Mouse (Mus musculus) gastrocnemius, postnatal 10 days (tissue): ENCODE data around the gene BC030870. TPM values are rescaled to one million over a fixed set of nuclear protein-coding genes. Genes with fewer than 3 reads are reported as not detected.

Experiments
- DNase-seq: peaks from one replicate; pipeline ENCODE4 v3.0.0; 2021; ENCODE audit warnings: mixed read lengths
- microRNA-seq, 2 experiments: library from miRNA; unstranded; fragments of <30 nt; microRNA quantifications; one replicate each; pipeline ENCODE4 v1.2.0; 2021
- total RNA-seq, 2 experiments: library from RNA; stranded (reverse); gene quantifications; 2 replicates each; pipeline ENCODE4 v1.2.3; 2021

The BC030870 gene
- total RNA-seq, 2 experiments from 2014 or later = not detected

GRCm38 (mm10) chr8:65074733-65075132 lies 54.6 kb downstream of the BC030870 start, which contains the start of gene Gm10663:
Gm10663 (plus strand) TSS chr8:65075033.
- no peak for DNase-seq

DNA sequence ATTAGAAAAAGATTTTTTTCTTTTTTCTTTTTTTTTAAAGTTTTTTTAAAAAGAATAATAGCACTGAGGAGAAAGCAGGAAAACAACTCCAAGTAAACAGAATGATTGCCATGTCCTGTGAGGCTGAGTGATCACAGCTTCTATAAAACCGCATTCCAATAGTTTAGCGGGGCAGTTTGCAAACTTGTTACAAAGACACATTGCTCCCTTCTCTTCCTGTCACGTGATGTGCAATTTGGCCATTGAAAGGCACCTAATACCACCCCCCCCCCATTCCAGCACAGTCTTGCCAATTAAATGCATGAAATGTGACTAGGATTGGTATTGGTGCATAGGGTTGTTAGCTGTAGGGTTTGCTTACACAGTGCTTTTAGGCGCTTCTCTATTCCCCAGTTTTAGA lies 58.4 kb downstream of the BC030870 start:
- no peak for DNase-seq

DNA sequence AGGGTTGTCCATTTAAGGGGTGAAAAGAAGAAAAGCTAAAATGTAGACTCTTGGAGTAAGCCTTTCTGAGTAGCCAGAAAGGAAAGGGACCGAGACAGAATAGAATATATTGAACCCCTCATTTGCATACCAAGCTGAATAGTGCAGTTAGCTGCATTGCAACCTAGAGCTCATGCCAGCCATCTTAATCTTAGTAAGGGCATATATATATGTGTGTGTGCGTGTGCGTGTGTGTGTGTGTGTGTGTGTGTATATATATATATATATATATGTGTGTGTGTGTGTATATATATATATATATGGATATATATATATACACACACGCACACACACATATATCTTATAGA lies 60.9 kb downstream of the BC030870 start:
- DNase-seq = no peak

- DNase-seq = no peak
Observed at GRCm38 (mm10) chr8:65067694-65068472, 61.5 kb downstream of the BC030870 start.

GRCm38 (mm10) chr8:65067031-65067430 lies 62.3 kb downstream of the BC030870 start:
- DNase-seq = no peak

DNA sequence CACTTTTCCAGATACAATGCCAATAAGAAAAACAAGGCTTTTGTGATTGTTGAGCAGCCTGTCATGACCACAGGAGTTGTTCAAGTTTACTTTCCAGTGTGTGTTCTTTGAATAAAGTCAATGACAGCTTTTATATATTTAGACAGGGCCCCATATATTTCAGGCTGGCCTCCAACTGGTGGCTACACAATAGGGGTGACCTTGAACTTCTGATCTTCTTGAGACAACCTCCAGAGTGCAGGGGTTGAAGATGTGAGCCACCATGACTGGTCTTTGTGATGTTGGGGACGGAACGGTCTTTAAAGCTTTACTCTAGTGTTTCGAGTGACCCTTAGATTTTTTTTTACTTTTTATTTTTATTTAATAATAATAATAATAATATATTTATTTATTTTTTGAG lies 63.7 kb downstream of the BC030870 start:
- no peak for DNase-seq

GRCm38 (mm10) chr8:65064071-65064470 lies 65.3 kb downstream of the BC030870 start:
- DNase-seq = no peak

DNA sequence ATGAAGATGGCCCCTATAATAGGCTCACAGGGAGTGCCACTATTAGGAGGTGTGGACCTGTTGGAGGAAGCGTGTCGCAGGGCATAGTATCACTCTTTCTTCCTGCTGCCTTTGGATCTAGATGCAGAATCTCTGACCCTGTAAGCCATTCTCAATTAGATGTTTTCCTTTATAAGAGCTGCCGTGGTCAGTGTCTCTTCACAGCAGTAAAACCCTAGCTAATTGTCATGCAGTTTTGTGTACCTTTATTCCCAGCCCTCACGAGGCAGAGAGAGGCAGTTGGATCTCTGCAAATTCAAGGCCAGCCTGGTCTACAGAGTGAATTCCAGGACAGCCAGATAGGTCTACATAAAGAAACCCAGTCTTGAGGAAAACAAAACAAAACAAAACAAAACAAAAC lies 67.2 kb downstream of the BC030870 start:
- no peak for DNase-seq

- no peak for DNase-seq
Observed at GRCm38 (mm10) chr8:65056722-65057121, 72.6 kb downstream of the BC030870 start.

GRCm38 (mm10) chr8:65053968-65054367 lies 75.4 kb downstream of the BC030870 start:
- no peak for DNase-seq

DNA sequence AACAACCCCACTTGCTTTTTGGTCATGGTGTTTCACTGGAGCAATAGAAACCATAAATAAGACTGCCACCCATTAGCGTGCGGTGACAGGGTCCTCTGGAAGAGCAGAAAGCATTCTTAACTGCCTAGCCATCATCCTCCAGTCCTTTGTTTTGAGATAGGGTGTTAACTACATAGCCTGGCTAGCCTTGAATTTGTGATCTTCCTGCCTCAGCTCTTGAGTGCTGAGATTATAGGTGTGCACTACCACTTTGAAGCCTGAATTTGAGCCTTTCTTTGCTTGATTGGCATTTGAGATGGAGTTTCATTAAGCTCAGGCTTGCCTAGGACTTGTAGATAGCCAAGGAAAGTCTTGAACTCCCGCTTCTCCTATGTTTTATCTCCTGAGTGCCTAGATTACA lies 75.8 kb downstream of the BC030870 start:
- no peak for DNase-seq

DNA sequence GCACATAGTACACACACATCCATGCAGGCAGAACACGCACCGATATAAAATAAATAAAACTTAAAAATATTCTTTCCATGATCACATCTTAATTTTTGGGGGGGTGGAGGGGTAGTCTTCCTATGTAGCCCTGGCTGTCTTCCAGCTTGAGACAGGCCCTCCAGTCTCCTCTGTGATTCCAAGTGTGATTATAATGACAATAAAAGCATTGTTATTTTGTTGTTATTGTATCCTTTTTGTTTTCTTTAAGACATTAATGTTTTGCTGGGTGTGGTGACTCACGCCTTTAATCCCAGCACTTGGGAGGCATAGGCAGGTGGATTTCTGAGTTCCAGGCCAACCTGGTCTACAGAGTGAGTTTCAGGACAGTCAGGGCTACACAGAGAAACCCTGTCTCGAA lies 81.6 kb downstream of the BC030870 start:
- no peak for DNase-seq

- no peak for DNase-seq
Observed at GRCm38 (mm10) chr8:65047193-65047592, 82.2 kb downstream of the BC030870 start.

DNA sequence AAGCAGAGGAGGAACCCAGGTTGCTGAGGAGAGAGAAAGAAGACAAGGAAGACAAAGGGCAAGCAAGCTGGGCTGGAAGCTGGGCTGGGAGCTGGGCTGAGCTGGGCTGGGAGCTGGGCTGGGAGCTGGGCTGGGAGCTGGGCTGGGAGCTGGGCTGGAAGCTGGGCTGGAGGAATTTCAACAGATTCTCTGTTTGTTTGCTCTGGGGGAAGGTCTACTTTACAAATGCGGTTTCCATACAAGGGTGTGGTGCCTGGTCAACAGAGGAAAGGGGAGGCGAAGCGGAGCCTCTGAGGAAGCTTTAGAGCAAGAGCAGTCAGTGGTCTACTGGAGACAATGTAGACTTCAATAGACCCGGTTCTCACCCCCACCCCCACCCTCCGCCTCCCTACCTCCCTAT lies 82.8 kb downstream of the BC030870 start:
- DNase-seq = peak; percentile 11

DNA sequence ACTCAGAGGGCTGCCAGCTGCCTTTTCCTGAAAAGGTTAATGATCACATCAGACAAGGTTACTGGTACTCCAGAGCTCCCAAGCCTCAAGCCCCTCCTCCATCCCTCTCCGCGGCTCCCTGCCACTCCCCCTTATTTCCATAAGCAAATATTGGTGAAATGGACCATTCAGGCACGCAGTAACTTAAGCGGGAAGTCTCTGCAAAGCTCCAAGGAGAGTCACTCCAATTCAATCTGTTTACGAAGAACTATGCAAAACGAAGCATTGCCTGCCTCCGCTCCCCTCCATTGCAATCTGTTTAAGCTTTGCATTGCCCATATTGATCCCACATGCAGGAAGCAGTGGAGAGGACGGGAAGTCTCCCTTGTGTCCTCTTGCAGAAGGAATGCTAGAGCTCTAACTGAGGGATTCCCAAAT lies 92.2 kb downstream of the BC030870 start, which contains the start of gene Apela:
TSS of gene Apela (minus strand) at position 220 of the 417 bp plus-strand sequence.
- no peak for DNase-seq

Small RNA genes within 50 kb of the gene (microRNA-seq; reads per million reads assigned to microRNA genes)
- gene Gm24333 = 0 reads per million in 2 experiments

Other genes with a start within 250 kb of the BC030870 start
- gene Tmem192, start 182.4 kb downstream of the BC030870 start, total RNA-seq = 10 to 100 TPM; 11.9 to 13.4 TPM
- gene Trim75, start 141.7 kb downstream of the BC030870 start, total RNA-seq = not detected
- gene Trim61, start 111.0 kb downstream of the BC030870 start, total RNA-seq = not detected
- not detected for gene Trim60, start 111.0 kb downstream of the BC030870 start, total RNA-seq
- not detected for gene Apela, start 92.2 kb downstream of the BC030870 start, total RNA-seq
- not detected for gene Gm10663, start 54.5 kb downstream of the BC030870 start, total RNA-seq